Mouse (Mus musculus): Measurements from ENCODE around the gene Oasl1.

- TF ChIP-seq POLR2A (IDR thresholded peaks at IDR 0.05; ENCODE audit: borderline replicate concordance, extremely low read depth, low read depth, low read length) (peak; percentile 40; the same call in 1 of the 2 replicates), CTCF (IDR thresholded peaks at IDR 0.05; ENCODE audit: insufficient read depth, low read length) (no peak)
These were observed 57.2 kb downstream of the Oasl1 start for GRCm38 (mm10) chr5:114980122-114980748.

Data from lung, adult 2 months (tissue).